Mouse (Mus musculus) cerebellum, adult 11 months (tissue): Measurements from ENCODE around the gene Mtmr11.
A peak's percentile ranks its signal among the peaks of the same experiment; 100 is the strongest.
"Not testable (repeated sequence)": the region's sequence is repeated elsewhere in the genome, so short reads cannot be mapped to it uniquely, and the experiment has no call there.

ENCODE experiments used
- DNase-seq: peaks from one replicate; pipeline ENCODE4 v3.0.0; 2022

The Mtmr11 gene

GRCm38 (mm10) chr3:96219191-96219641 lies 57.4 kb downstream of the Mtmr11 start:
- DNase-seq, result peak; percentile 32

- DNase-seq, result peak; percentile 71
These were observed 57.9 kb downstream of the Mtmr11 start, which contains the start of the genes Bola1 and Hist2h2ab for GRCm38 (mm10) chr3:96219661-96220130. Gene Bola1, minus strand, starts transcription at chr3:96219709. Gene Hist2h2ab, plus strand, starts transcription at chr3:96219865.

GRCm38 (mm10) chr3:96220131-96220764 lies 58.4 kb downstream of the Mtmr11 start:
- not testable (repeated sequence) for DNase-seq

GRCm38 (mm10) chr3:96220765-96221639 lies 59.2 kb downstream of the Mtmr11 start, which contains the start of the genes Hist2h2ac and Hist2h2be:
Gene Hist2h2ac, minus strand, starts transcription at chr3:96220880.
Gene Hist2h2be, plus strand, starts transcription at chr3:96221119.
- peak; percentile 84 for DNase-seq
